Mouse (Mus musculus) testis, adult 2 months (tissue): ENCODE measurements around the gene Hspb2.

Source experiments
- CTCF ChIP-seq: fragments of 200-500 bp; IDR thresholded peaks from 2 replicates; pipeline ENCODE4 v1.5.1; 2012; ENCODE audit warnings: low read depth, mild to moderate bottlenecking, inconsistent platforms, low read length, moderate library complexity; ENCODE audit not compliant: control insufficient read depth, insufficient read depth, insufficient replicate concordance
- POLR2A ChIP-seq: fragments of 200-500 bp; IDR thresholded peaks from 2 replicates; pipeline ENCODE4 v1.6.1; 2012; ENCODE audit warnings: low read depth, mild to moderate bottlenecking, inconsistent platforms, low read length, moderate library complexity; ENCODE audit not compliant: control insufficient read depth

- TF ChIP-seq CTCF = no peak
- no peak for TF ChIP-seq POLR2A
Observed at GRCm38 (mm10) chr9:50746214-50746677, 5.9 kb downstream of the Hspb2 start, which contains the start of gene 2310030G06Rik.
